Mouse (Mus musculus): ENCODE results near the gene D6Wsu163e.

DNA sequence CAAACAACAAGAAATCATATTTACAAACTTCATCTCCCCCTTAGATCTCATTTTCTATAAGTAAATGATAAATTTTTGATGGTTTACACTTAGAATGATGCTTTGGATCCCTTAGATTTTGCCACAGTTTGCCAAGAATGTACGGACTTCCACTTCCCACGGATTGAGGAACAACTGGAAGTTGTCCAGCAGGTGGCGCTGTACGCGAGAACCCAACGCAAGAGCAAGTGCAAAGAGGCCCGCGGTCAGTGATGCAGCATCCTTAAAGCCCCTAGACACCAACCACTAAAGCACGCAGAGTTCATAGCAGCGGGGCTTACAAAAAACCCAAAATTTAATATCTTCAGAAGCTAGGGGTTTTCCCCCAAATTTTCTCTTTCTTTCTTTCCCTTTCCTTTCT, 16.0 kb downstream of the D6Wsu163e start:
- TF ChIP-seq MXI1 (IDR thresholded peaks at IDR 0.05; ENCODE audit: low read depth, low read length) = no peak
- TF ChIP-seq RCOR1 (conservative IDR thresholded peaks at IDR 0.05; ENCODE audit: low read depth, low read length) = no peak
- TF ChIP-seq HCFC1 (IDR thresholded peaks at IDR 0.05; ENCODE audit: low read depth, low read length) = no peak
